In genomic region chrX:137170021-137170420, GRCm38 (mm10) we compare ENCODE assay signal across 10 mouse cellular contexts. TPM values are rescaled to one million over a fixed set of nuclear protein-coding genes. Genes with fewer than 3 reads are reported as not detected.
A peak's percentile ranks its signal among the peaks of the same experiment; 100 is the strongest.
DNase-seq lines count a peak whose midpoint lies in the region; ATAC-seq lines count a peak whose summit lies in the region.
"Had no signal": no experiment of that assay in that cellular context is flagged by ENCODE, and none has a peak within 500 bp of the region (broad histone marks: within the 10 kb centered on the region; RNA-seq: fewer than 3 reads in every experiment).

No protein-coding gene starts in this region.

- no peak for ATAC-seq in kidney, embryonic 15.5 days (replicated peaks; ENCODE audit: low FRiP score)

- H3K9ac ChIP-seq in kidney, embryonic 15.5 days = no peak overlapping the region
- H3K9ac ChIP-seq: hindbrain, embryonic 15.5 days; lung, embryonic 15.5 days had no signal

- no peaks in the 10 kb centered on the region for H3K36me3 ChIP-seq in kidney, embryonic 15.5 days
- H3K36me3 ChIP-seq: hindbrain, embryonic 15.5 days; lung, embryonic 15.5 days had no signal

- H3K4me2 ChIP-seq in kidney, embryonic 15.5 days = no peak overlapping the region
- H3K4me2 ChIP-seq: hindbrain, embryonic 15.5 days; lung, embryonic 15.5 days had no signal

- no peaks in the 10 kb centered on the region for H3K4me1 ChIP-seq in kidney, embryonic 15.5 days
- H3K4me1 ChIP-seq: hindbrain, embryonic 15.5 days; lung, embryonic 15.5 days had no signal

- intact Hi-C loops in gastrocnemius, postnatal 14 days (cut with DNase I; ENCODE audit: low total_unique reads) = no loop called here

- no peaks in the 10 kb centered on the region for H3K27me3 ChIP-seq in kidney, embryonic 15.5 days
- H3K27me3 ChIP-seq: hindbrain, embryonic 15.5 days; lung, embryonic 15.5 days had no signal

- 44% methylated on average over 7 of the region's 7 CpGs for WGBS in kidney, embryonic 15.5 days

- DNase-seq in kidney, postnatal 14 days = peak; percentile 0
- DNase-seq in B cell, adult 2 months = peak; percentile 9 to 14
- peak; percentile 62 for DNase-seq in ES-CJ7 (ENCODE audit: low read depth, low spot score)
- peak; percentile 15 for DNase-seq in mesoderm, embryonic 11.5 days (ENCODE audit: low read depth, low spot score)
- no peak for DNase-seq in frontal cortex, postnatal 10 days (ENCODE audit: low spot score in 2 of 2)
- DNase-seq in gastrocnemius, postnatal 14 days = no peak
- DNase-seq: right cerebral cortex, adult 18-20 months had no signal

- no peaks in the 10 kb centered on the region for H3K9me3 ChIP-seq in kidney, embryonic 15.5 days (replicated peaks)
- H3K9me3 ChIP-seq: hindbrain, embryonic 15.5 days; lung, embryonic 15.5 days had no signal

- H3K27ac ChIP-seq in kidney, embryonic 15.5 days = no peak overlapping the region
- H3K27ac ChIP-seq: hindbrain, embryonic 15.5 days; lung, embryonic 15.5 days had no signal

- H3K4me3 ChIP-seq in kidney, embryonic 15.5 days (replicated peaks) = no peak overlapping the region
- H3K4me3 ChIP-seq: hindbrain, embryonic 15.5 days; lung, embryonic 15.5 days had no signal

RNA-seq across cellular contexts. Expression of gene Esx1, which starts 48.1 kb away (rescaled TPM):
- polyA plus RNA-seq in kidney, embryonic 15.5 days (2015; fragmentation: Nextera tagmentation; extraction: Ambion mirVana) = not detected in 2 replicates
- not detected for total RNA-seq in gastrocnemius, postnatal 14 days (2021)
- polyA plus RNA-seq: hindbrain, embryonic 15.5 days; lung, embryonic 15.5 days had no signal

Comparison
In these comparisons a context has a peak if more than half of its experiments do, and no peak if none do; other contexts are left out.
1. DNase-seq: peak in kidney, postnatal 14 days (single experiment), B cell, adult 2 months (2 of 2), ES-CJ7 (single experiment) and mesoderm, embryonic 11.5 days (single experiment); none in frontal cortex, postnatal 10 days (0 of 2) and gastrocnemius, postnatal 14 days (single experiment).